Mouse (Mus musculus): ENCODE results near the gene Wasl.

GRCm38 (mm10) chr6:24657647-24658387, 7.0 kb downstream of the Wasl start:
- TF ChIP-seq POLR2A (IDR thresholded peaks at IDR 0.05; ENCODE audit: low read depth, low read length) = no peak
- TF ChIP-seq CTCF (conservative IDR thresholded peaks at IDR 0.05; ENCODE audit: insufficient read depth, insufficient read length, low read depth, low read length) = no peak
